Mouse (Mus musculus): ENCODE data around the gene Gprc5a. TPM values are rescaled to one million over a fixed set of nuclear protein-coding genes. Genes with fewer than 3 reads are reported as not detected.

Gprc5a gene
- polyA plus RNA-seq, 1 experiment: 10.8 TPM

- Histone ChIP-seq H3K4me2 (ENCODE audit: low read depth) (peak overlapping the region; percentile 69), H3ac (ENCODE audit: control insufficient read depth, insufficient read length) (no peak overlapping the region), H3K4me3 (no peak overlapping the region), H3K27me3 (ENCODE audit: control insufficient read depth, insufficient read depth, insufficient read length) (no peaks in the 10 kb centered on the region), H3K79me2 (ENCODE audit: control insufficient read depth, insufficient read depth) (no peaks in the 10 kb centered on the region), H3K36me3 (ENCODE audit: control insufficient read depth, insufficient read depth) (no peaks in the 10 kb centered on the region)
- TF ChIP-seq MAX (IDR thresholded peaks at IDR 0.05; ENCODE audit: low read depth) (no peak), POLR2A (IDR thresholded peaks at IDR 0.05; ENCODE audit: insufficient read length, low read depth) (no peak), USF1 (IDR thresholded peaks at IDR 0.05; ENCODE audit: low read depth) (no peak), REST (IDR thresholded peaks at IDR 0.05; ENCODE audit: insufficient read depth, insufficient read length) (no peak), POLR2AphosphoS2 (IDR thresholded peaks at IDR 0.05; ENCODE audit: insufficient read length, low read depth) (no peak), MYOG (IDR thresholded peaks at IDR 0.05; ENCODE audit: control insufficient read depth in 1 of 3, insufficient read depth in 1 of 3, insufficient read length in 2 of 3, low read depth in 2 of 3) (no peak), CEBPB (IDR thresholded peaks at IDR 0.05; ENCODE audit: insufficient read depth, poor library complexity, severe bottlenecking) (no peak), SRF (IDR thresholded peaks at IDR 0.05; ENCODE audit: control insufficient read depth, insufficient read length, low read depth) (no peak), MYOD1 (IDR thresholded peaks at IDR 0.05; ENCODE audit: control insufficient read depth in 1 of 3, insufficient read length in 2 of 3, low read depth in 2 of 3) (no peak), E2F4 (IDR thresholded peaks at IDR 0.05; ENCODE audit: insufficient read depth) (no peak), TCF12 (IDR thresholded peaks at IDR 0.05; ENCODE audit: insufficient read depth, poor library complexity, severe bottlenecking) (no peak), TCF3 (IDR thresholded peaks at IDR 0.05; ENCODE audit: insufficient read length, low read depth) (no peak)
These were observed 22.4 kb downstream of the Gprc5a start for GRCm38 (mm10) chr6:135087721-135088451.

- H3ac ChIP-seq (ENCODE audit: control insufficient read depth, insufficient read length): no peak overlapping the region
- TF ChIP-seq REST (IDR thresholded peaks at IDR 0.05; ENCODE audit: insufficient read depth, insufficient read length): no peak
- no peak for TF ChIP-seq TCF12 (IDR thresholded peaks at IDR 0.05; ENCODE audit: insufficient read depth, poor library complexity, severe bottlenecking)
- no peak for TF ChIP-seq POLR2AphosphoS2 (IDR thresholded peaks at IDR 0.05; ENCODE audit: insufficient read length, low read depth)
- no peak for TF ChIP-seq SRF (IDR thresholded peaks at IDR 0.05; ENCODE audit: control insufficient read depth, insufficient read length, low read depth)
- TF ChIP-seq CEBPB (IDR thresholded peaks at IDR 0.05; ENCODE audit: insufficient read depth, poor library complexity, severe bottlenecking): no peak
- TF ChIP-seq E2F4 (IDR thresholded peaks at IDR 0.05; ENCODE audit: insufficient read depth): no peak
- no peak for TF ChIP-seq MAX (IDR thresholded peaks at IDR 0.05; ENCODE audit: low read depth)
- no peak for TF ChIP-seq USF1 (IDR thresholded peaks at IDR 0.05; ENCODE audit: low read depth)
- no peak for TF ChIP-seq POLR2A (IDR thresholded peaks at IDR 0.05; ENCODE audit: insufficient read length, low read depth)
- TF ChIP-seq MYOG (IDR thresholded peaks at IDR 0.05; ENCODE audit: control insufficient read depth in 1 of 3, insufficient read depth in 1 of 3, insufficient read length in 2 of 3, low read depth in 2 of 3): no peak
- TF ChIP-seq MYOD1 (IDR thresholded peaks at IDR 0.05; ENCODE audit: control insufficient read depth in 1 of 3, insufficient read length in 2 of 3, low read depth in 2 of 3): no peak
- no peak for TF ChIP-seq TCF3 (IDR thresholded peaks at IDR 0.05; ENCODE audit: insufficient read length, low read depth)
- H3K36me3 ChIP-seq (ENCODE audit: control insufficient read depth, insufficient read depth): no peaks in the 10 kb centered on the region
- H3K27me3 ChIP-seq (ENCODE audit: control insufficient read depth, insufficient read depth, insufficient read length): no peaks in the 10 kb centered on the region
- H3K4me2 ChIP-seq (ENCODE audit: low read depth): no peak overlapping the region
- H3K4me3 ChIP-seq: no peak overlapping the region
- H3K79me2 ChIP-seq (ENCODE audit: control insufficient read depth, insufficient read depth): no peaks in the 10 kb centered on the region
These were observed 24.3 kb downstream of the Gprc5a start for GRCm38 (mm10) chr6:135089786-135090185.

GRCm38 (mm10) chr6:135090661-135091060 is 25.2 kb downstream of the Gprc5a start:
- H3ac ChIP-seq (ENCODE audit: control insufficient read depth, insufficient read length): no peak overlapping the region
- no peaks in the 10 kb centered on the region for H3K36me3 ChIP-seq (ENCODE audit: control insufficient read depth, insufficient read depth)
- TF ChIP-seq E2F4 (IDR thresholded peaks at IDR 0.05; ENCODE audit: insufficient read depth) (no peak), POLR2A (IDR thresholded peaks at IDR 0.05; ENCODE audit: insufficient read length, low read depth) (no peak), MAX (IDR thresholded peaks at IDR 0.05; ENCODE audit: low read depth) (no peak), TCF3 (IDR thresholded peaks at IDR 0.05; ENCODE audit: insufficient read length, low read depth) (no peak)
- no peaks in the 10 kb centered on the region for H3K79me2 ChIP-seq (ENCODE audit: control insufficient read depth, insufficient read depth)
- no peaks in the 10 kb centered on the region for H3K27me3 ChIP-seq (ENCODE audit: control insufficient read depth, insufficient read depth, insufficient read length)
- H3K4me3 ChIP-seq: no peak overlapping the region
- no peak overlapping the region for H3K4me2 ChIP-seq (ENCODE audit: low read depth)

- Histone ChIP-seq H3K4me2 (ENCODE audit: low read depth) (no peak overlapping the region), H3ac (ENCODE audit: control insufficient read depth, insufficient read length) (no peak overlapping the region), H3K36me3 (ENCODE audit: control insufficient read depth, insufficient read depth) (no peaks in the 10 kb centered on the region), H3K27me3 (ENCODE audit: control insufficient read depth, insufficient read depth, insufficient read length) (no peaks in the 10 kb centered on the region), H3K4me3 (no peak overlapping the region), H3K79me2 (ENCODE audit: control insufficient read depth, insufficient read depth) (no peaks in the 10 kb centered on the region)
- TF ChIP-seq SRF (IDR thresholded peaks at IDR 0.05; ENCODE audit: control insufficient read depth, insufficient read length, low read depth) (no peak), REST (IDR thresholded peaks at IDR 0.05; ENCODE audit: insufficient read depth, insufficient read length) (no peak)
These were observed 27.5 kb downstream of the Gprc5a start for GRCm38 (mm10) chr6:135092798-135093470.

Data from myocyte (in vitro differentiated cells).